Mouse (Mus musculus) kidney, postnatal 36 days (tissue): ENCODE measurements around the gene Nkpd1.
A peak's percentile ranks its signal among the peaks of the same experiment; 100 is the strongest.
"Not testable (repeated sequence)": the region's sequence is repeated elsewhere in the genome, so short reads cannot be mapped to it uniquely, and the experiment has no call there.

Source experiments
- DNase-seq, 2 experiments: peaks; one replicate each; pipeline ENCODE4 v3.0.0; 2021 to 2022; ENCODE audit warnings: mixed read lengths in 2 of 2

Gene Nkpd1

DNA sequence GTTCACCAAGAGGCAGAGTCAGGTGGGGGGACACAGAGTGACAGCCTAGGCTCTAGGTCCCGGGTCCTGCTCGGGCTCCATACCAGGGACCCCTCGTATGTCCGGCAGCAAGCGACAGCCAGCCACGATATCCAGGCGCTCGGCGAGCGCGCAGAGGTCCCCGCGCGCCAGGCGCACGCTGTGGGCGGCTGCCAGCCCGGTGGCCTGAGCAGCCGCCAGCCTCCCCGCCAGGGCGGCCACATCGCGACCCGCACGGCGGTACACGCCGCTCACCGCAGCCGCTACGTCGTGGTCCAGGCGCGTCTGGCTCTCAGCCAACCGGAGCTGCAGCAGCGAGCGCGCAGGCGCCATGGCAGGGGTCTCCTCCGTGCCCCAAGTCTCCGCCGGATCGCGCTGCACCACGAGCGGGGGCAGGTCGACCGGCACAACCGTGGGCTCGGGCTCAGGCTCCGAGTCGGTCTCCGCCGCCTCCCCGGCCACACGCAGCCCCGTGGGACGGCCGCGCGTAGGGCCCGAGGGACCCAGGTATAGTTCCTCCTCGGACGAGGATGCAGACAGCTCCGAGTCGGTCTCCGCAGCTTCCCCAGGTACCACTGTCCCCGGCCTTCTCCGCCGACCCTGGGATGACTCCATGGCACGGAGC is 10.5 kb upstream of the Nkpd1 start:
- peak in 1 of 2 experiments; percentile 77 for DNase-seq

DNA sequence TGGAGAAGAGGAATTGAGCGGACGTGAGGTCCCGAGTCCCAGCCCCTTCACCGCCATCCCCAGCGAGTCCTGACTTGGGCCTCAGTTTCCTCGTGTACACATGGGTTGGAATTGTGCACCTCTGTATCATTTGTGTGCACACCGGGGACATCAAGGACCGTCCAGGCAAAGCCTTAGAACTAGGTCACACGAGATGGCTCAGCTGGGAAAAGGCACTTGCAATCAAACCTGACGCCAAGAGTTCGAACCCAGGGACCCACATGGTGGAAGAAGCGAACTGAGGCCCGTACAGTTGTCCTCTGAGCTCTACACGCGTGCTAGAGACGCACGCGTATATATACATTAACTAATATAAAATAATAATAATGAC is 10.0 kb upstream of the Nkpd1 start:
- DNase-seq = no peak

DNA sequence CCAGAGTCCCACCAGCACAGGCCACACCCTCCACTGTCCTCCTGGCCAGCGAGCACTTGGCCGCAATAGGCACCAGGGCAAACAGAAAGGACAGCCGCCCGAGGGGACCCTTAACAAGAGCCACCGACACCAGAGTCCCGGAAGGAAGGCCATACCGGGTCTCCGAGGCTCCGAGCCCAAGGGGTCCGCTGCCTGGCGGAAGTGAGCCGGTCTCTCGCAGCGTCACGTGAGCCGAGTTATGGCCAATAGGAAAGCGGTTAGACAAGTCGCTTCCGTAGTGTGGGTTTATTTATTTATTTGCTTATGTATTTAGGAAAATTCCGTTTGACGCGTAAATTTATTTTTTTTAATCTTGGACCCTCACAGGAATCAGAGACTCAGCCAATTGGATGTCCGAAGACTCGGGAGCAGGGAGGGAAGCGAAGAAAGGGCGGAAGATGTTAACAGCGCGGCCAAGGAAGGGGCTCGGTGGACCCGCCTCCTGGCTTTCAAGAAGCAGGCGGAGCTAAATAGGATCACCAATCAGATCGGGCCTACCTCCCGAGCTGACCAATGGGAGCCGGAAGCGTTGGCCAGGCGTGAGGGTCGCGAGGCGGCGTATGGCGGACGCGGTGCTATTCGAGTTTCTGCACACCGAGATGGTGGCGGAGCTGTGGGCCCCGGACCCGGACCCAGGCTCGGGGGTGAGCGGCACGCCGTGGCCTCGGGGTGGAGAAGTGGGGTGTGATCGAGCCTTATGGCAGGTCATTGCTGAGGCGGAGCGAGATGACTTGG is 9.3 kb upstream of the Nkpd1 start, which contains the start of the genes Bloc1s3 and Trappc6a:
Gene Bloc1s3, minus strand, starts transcription at position 218 of the 774 bp plus-strand sequence.
Gene Trappc6a, plus strand, starts transcription at position 246 of the 774 bp plus-strand sequence.
- DNase-seq = peak; percentile 94 to 95

DNA sequence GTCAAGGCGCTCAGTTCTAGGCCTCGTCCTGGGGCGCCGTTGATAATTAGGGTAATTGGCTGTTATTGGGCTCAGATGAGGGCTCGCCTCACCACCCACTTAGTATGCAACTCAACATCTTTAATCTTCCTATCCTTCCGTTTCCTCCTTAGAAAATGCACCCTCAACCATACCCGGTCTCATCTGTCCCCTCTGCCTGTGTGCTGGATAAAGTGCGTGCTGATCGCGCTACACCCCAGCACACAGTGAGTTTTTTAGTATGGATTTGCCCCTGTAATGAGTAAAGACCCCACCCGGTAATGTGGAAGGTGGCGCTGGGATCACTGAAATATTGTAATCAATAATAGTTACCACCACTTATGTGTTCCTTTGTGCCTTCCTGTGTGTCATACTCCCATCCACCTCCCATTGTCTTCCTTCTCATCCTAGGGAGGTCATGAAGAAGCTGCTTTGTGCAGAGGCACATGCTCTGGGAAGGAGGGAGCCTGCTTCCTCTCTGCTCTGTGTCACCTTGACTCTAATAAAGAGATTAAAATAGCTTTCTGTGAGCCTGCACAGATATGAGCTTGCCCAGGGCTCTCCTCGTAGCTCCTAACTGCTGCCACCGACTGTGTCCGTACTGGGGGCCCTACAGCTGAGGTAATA is 8.6 kb upstream of the Nkpd1 start:
- DNase-seq = no peak

DNA sequence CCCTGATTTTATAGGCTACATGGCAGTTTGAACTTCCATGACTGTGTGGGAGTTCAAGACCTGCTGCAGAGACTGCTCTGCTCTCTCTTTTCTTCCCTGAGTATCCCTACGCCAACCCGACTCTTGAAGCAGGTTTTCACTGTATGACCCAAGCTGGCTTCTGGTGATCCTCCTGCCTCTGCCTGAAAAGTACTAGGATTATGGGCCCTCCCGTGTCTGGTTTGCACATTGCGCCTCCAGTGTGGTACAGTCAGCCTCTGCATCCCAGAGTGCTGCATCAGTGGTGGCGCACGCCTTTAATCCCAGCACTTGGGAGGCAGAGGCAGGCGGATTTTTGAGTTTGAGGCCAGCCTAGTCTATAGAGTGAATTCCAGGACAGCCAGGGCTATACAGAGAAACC is 7.9 kb upstream of the Nkpd1 start:
- no peak for DNase-seq

DNA sequence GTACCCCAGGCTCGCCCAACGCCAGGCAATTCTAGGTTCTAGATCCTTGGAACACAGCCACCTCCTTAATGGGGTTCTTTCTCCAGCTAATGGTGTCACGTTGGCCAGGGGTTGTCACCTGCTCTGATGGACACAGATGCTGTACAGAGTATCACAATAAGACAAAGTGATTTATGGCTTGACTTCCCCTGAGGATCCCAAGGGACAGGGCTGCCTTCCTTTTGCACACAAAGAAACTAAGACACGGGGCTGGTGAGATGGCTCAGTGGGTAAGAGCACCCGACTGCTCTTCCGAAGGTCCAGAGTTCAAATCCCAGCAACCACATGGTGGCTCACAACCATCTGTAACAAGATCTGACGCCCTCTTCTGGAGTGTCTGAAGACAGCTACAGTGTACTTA is 5.7 kb upstream of the Nkpd1 start:
- DNase-seq = not testable (repeated sequence)

DNA sequence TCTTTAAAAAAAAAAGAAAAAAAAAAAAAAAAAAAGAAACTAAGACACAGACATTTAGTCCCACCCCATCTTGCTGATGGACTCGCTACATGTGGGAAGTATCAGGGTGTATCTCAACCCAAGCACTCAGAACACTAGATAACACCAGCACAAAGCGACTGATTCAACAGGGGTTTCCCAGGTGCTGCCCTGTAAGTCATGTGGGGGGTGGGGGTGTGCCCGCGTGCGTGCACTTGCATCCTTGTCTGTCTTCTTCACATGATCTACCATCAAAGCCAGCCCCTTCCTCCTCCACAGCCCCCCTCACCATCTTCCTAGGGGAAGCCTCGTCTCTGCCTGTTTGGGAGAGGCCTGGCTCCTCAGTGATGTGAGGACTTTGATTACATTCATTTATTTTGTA is 5.3 kb upstream of the Nkpd1 start:
- DNase-seq = no peak

DNA sequence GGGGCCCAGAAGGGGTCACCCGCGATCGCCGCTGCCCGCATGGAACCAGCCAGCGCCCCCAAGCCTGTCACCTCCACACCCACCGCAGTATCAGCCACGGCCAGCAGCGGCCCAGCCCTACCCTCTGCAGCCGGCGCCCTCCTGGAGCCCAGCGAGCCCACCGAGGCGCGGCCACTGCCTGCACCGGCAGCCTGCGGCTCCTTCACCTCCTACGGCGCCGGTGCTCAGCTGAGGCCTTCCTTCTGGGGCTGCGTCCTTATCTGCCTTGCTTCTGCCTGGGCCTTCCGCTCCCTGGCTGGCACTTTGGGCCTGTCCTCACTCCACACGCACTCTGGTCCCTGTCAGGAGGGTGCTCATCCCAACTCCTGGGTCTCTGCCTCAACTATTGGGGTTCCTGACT is 2.4 kb downstream of the Nkpd1 start:
- DNase-seq = no peak

DNA sequence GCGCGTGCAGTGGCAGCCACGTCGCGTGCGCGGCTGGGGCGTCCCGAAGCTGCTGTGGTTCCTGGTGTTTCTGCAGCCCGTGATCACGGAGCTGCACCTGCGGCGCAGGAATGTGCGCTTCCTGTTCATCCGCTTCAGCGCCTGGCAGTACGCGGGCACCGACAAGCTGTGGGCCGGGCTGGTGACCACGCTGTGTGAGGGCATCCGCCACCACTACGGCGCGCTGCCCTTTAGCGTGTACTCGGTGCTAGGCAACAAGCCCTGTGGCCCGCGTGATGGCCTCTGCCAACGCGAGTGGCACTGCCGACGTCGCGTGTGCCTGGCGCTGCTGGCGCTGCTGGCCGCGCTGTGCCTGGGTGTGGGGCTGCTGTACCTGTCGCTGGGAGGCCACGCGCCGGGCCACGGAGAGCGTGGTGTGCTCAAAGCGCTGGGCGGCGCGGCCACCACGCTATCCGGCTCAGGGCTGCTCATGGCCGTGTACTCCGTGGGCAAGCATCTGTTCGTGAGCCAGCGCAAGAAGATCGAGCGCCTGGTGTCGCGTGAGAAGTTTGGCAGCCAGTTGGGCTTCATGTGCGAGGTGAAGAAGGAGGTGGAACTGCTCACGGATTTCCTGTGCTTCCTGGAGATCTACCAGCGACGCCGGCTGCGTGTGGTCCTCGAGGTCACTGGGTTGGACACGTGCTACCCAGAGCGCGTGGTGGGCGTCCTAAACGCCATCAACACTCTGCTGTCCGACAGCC is 5.5 kb downstream of the Nkpd1 start:
- peak in 1 of 2 experiments; percentile 45 for DNase-seq

DNA sequence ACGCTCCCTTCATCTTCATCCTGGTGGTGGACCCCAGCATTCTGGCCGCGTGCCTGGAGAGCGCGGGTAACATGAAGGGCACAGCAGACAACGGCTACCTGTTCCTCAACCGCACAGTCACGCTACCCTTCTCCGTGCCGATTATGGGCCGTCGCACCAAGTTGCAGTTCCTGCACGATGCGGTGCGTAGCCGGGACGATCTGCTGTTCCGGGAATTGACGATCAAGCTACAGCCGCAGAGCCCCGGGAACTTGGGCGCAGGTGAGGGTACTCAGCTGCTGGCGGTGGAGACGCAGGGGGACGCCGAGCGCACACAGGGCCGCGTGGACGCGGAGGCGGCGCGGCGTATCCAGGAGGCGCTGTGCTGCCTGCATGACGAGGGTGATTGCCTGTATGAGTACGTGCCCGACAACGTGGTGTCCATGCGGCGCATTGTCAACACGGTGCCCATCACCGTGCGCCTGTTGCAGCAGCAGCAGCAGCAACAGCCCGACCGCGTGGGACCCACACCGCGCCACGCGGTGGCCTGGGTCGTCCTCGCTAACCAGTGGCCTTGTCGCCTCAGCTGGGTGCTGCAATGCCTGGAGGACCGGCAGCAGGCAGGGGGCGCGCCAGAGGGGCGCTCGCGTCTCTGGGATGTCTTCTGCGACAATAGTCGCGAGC is 6.2 kb downstream of the Nkpd1 start:
- peak; percentile 51 to 78 for DNase-seq

DNA sequence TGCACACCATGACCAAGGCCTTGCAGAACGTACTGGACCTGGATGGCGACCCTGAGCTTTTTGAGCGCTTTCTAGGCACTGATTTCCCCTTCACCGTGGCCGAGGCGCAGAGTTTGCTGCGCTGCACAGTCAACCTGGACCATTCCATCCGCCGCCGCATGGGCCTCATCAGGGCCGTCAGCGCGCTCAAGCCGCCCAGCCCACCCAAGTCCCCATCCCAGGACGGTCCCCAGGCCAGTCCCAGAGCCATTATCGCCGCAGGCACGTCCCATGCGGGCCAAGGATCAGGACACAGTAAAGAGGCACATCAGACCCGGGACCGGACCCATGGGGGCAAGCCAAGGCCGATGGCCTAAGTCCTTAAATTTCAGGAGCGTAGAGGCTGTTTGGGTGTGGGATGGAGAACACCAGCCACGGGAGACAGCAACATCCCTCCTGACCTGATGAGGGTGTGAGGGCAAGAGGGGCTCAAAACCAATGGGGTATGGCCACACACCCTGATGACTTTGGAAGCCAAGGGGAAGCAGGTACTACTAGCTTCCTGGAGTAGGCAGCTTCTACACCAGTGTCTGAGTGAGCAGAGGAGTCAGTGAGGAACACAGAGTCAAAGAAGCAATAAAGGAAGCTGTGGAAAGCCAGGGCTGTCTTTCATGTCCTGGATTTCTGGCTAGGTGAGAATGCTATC is 6.9 kb downstream of the Nkpd1 start:
- DNase-seq = no peak

DNA sequence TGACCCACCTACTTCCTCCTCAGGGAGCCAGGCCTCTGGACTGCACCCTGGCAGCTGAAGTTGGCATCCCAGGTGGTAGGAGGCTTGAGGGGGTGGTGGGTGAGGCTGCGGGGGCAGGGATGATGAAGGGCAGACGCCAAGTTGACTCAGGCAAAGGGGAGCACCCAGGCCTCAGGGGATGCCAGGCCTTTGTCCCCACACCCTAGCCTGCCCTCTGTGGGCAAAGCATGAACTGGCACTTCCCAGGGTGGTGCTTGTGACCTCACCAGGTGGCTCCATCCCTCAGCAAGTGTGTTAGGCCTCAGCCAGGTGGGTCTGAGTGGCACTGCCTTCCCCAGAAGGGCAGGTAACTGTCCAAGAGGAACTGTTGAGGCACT is 7.5 kb downstream of the Nkpd1 start:
- no peak for DNase-seq

DNA sequence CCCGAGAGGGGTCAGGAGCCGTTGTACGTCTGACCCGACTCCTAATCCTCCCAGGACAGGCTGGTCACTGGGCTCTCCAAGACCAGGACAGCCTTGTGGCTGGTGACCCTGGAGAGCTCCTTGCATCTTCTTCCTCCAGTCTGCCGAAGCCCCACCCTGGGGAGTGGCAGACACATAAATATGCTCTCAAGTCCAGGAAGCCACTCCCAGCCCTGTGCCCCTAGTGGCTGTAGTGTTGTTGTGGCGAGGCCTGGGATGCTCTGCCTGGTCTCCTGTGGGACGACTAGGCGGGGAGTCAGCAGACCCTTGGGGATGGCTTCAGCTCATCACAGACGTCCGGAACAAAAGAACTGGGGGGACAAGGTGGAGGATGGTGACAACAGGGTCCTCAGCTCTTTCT is 13.4 kb downstream of the Nkpd1 start:
- DNase-seq = no peak

DNA sequence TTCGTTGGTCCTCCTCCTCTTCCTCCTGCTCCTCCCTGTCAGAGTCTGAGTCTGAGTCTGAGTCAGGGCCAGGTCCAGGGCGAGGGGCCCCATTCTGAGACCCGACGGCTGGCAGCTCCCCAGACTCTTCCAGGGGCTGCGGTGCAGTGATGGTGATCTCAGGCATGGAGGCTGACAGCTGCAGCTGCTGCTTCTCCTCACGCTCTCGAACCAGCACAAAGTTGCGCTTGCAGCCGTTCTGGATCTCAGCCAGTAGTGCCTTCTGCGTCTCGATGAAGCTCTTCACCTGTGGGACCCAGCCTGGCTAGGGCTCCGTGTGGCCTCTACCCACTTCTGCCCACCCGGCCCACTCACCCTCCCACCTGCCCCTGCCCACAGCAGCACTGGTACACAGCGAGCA is 14.6 kb downstream of the Nkpd1 start:
- DNase-seq = no peak

DNA sequence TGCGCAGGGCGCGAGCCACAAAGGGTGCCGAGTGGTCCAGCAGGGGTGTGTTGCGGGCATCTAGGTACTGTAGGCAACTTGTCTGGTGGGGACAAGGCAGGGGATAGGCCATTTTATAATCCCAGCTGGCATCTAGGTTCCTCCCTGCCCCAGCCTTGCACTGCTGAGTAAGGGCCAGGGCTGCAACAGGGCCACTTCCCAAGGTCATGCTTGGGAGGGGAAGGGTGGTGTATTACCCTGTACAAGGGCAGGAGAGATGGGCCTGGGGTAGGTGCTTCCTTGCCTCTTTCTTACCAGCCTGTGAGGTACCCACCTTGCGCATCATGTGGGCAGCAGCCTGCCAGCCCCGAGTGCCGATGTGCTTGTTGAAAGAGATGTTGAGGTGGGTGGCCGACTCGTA is 17.0 kb downstream of the Nkpd1 start:
- DNase-seq = no peak

DNA sequence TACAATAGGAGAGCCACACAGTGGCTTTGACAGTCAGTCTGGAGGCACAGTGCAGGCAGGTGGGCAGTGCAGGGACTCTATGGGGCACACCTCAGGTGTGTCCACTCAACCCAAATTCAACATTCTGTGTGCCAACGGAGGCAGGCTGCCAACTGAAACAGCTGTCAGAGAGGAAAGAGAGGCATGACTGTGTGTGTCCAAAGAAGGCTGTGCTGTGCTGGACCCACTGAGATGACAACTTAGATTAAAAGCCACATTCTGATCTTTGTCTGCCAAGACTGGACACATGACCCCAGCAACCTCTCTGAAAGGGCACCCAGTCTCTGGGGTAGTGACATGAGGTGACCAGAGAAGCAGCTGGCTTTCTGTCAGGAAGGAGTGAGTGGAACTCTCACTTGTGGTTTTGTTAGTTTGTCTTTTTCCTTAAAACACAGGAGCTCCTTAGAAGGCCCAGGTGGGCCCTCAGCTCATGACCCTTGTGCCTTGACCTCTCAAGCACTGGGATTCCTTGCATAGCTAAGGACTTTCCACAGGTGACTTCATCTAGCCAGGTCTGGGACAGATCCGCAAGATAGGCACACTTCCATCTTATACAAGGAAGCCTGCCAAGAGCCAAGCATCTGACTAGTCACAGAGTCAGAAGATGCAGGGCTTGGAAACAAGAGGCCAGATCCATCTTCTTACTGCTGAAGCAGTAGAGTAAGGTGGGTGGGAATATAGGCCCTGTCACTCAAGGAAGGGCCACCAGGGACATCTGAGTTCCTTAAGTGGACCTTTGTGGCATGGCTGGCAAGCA is 23.3 kb downstream of the Nkpd1 start:
- DNase-seq = peak in 1 of 2 experiments; percentile 43

DNA sequence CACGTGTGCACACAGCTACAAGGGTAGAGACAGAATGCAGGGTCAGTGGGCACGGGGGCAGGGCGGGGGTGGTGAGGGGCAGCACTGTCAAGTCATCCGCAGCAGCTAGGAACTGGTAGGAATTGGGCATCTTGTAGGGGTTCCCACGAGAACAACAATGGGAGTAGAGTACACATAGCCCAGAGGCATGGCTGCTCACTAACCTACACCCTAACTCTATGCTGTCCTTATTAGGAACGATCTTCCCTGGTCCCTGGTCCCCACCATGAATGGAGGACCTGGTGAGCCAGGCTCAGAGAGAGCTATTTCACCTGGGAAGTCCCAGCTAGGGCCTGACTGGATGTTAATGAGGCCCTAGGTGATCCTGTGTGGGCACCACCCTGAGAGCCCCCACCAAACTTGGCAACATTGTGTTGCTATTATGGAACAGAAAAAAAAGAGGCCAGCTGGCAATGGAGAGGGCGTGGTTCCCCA is 24.1 kb downstream of the Nkpd1 start:
- no peak for DNase-seq

DNA sequence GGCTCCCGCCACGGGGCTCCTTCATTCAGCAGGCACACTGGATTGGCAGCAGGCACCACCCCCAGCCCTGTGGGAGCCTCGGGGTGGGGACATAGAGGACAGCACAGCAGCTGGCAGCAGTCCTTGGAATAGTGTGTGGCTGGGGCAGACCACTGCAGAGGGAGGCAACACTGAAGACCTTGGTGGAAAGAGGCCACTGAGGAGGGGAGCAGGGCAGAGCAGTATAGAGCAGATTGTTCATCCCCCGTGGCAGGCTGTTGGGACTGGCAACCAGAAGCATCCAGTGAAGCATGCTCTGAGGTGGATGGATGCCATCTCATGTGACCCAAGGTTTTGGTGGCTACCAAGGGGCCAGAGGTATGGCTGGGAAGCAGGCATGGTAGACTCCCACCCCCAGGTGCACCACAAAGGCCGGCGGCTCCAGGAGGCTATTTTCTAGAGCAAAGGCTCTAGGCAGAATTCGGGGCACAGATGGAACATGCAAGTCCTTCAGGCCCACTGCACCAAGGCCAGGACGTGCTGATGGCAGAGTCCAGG is 24.6 kb downstream of the Nkpd1 start:
- DNase-seq = peak in 1 of 2 experiments; percentile 35

DNA sequence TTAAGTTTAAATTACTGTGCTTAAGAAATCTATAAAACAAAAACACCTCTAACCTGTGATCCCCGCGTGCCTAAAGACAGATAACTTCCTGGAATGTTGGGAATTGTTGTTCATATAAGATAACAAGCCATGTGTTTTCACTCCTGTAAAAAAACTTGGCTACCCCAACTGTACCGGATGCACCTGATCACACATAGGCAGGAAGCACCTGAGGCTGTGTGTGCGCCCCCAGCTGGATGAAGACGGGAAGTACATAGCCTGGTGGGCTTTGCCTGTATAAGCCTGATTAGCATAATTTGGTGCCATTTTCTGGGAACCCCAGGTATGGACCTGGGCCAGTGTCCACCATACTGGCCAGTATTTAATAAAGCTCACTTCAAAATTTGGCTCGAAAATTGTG is 25.9 kb downstream of the Nkpd1 start:
- DNase-seq = peak in 1 of 2 experiments; percentile 46

DNA sequence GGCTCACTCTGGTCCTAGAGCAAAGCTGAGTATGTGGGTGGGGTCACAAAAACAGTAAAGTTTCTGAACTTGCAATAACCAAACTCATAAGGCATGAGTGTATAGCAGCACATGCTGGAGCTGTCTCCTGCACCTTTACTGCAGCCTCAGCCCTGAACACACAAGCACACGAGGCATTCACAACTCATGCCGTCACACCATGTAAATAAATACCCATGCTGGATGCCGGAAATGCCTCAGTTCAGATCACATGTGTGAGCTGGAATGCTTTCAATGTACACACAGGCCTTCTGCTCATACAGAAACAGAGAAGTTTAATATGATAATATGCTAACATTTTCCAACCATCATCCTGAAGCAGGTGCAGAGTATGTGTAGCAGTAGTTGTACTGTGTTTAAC is 28.4 kb downstream of the Nkpd1 start:
- DNase-seq = no peak
